Mouse (Mus musculus) spleen, embryonic (tissue): ENCODE data around the gene Negr1.

Experiments
- CTCF ChIA-PET: fragments of 350-600 bp; sonication (Branson Sonifier 250); formaldehyde crosslinking; loops from one replicate; lab custom pipeline; 2022; lab: Charles Lee

The Negr1 gene

GRCm38 (mm10) chr3:157209386-157209785, 647.8 kb downstream of the Negr1 start:
- CTCF ChIA-PET, result no interaction called here

GRCm38 (mm10) chr3:157215937-157216719, 654.5 kb downstream of the Negr1 start:
- CTCF ChIA-PET, result no interaction called here

- CTCF ChIA-PET, result no interaction called here
Observed at GRCm38 (mm10) chr3:157217794-157218193, 656.2 kb downstream of the Negr1 start.

GRCm38 (mm10) chr3:157224920-157225319, 663.3 kb downstream of the Negr1 start:
- CTCF ChIA-PET, result no interaction called here

- CTCF ChIA-PET, result no interaction called here
Observed at GRCm38 (mm10) chr3:157232723-157233122, 671.1 kb downstream of the Negr1 start.

GRCm38 (mm10) chr3:157240240-157240639, 678.6 kb downstream of the Negr1 start:
- CTCF ChIA-PET, result no interaction called here

- CTCF ChIA-PET, result no interaction called here
Observed at GRCm38 (mm10) chr3:157255446-157255845, 693.9 kb downstream of the Negr1 start.

GRCm38 (mm10) chr3:157255863-157256262, 694.3 kb downstream of the Negr1 start:
- CTCF ChIA-PET, result no interaction called here

GRCm38 (mm10) chr3:157268742-157269141, 707.1 kb downstream of the Negr1 start:
- CTCF ChIA-PET, result no interaction called here

- CTCF ChIA-PET, result no interaction called here
Observed at GRCm38 (mm10) chr3:157272379-157272778, 710.8 kb downstream of the Negr1 start.

GRCm38 (mm10) chr3:157274143-157274542, 712.5 kb downstream of the Negr1 start:
- CTCF ChIA-PET, result no interaction called here

GRCm38 (mm10) chr3:157279717-157280116, 718.1 kb downstream of the Negr1 start:
- CTCF ChIA-PET, result no interaction called here

GRCm38 (mm10) chr3:157281259-157281658, 719.7 kb downstream of the Negr1 start:
- CTCF ChIA-PET, result no interaction called here

- CTCF ChIA-PET, result no interaction called here
Observed at GRCm38 (mm10) chr3:157291286-157291685, 729.7 kb downstream of the Negr1 start.

- CTCF ChIA-PET, result no interaction called here
Observed at GRCm38 (mm10) chr3:157297216-157297615, 735.6 kb downstream of the Negr1 start.

GRCm38 (mm10) chr3:157303430-157304116, 742.0 kb downstream of the Negr1 start:
- CTCF ChIA-PET, result no interaction called here

GRCm38 (mm10) chr3:157321081-157321573, 759.5 kb downstream of the Negr1 start:
- CTCF ChIA-PET, result no interaction called here

- CTCF ChIA-PET, result no interaction called here
Observed at GRCm38 (mm10) chr3:157321834-157322233, 760.2 kb downstream of the Negr1 start.

GRCm38 (mm10) chr3:157334169-157334568, 772.6 kb downstream of the Negr1 start:
- CTCF ChIA-PET, result no interaction called here

- CTCF ChIA-PET, result no interaction called here
Observed at GRCm38 (mm10) chr3:157349480-157349879, 787.9 kb downstream of the Negr1 start.

GRCm38 (mm10) chr3:157358905-157359304, 797.3 kb downstream of the Negr1 start:
- CTCF ChIA-PET, result no interaction called here

GRCm38 (mm10) chr3:157359840-157360239, 798.2 kb downstream of the Negr1 start:
- CTCF ChIA-PET, result no interaction called here
